Mouse (Mus musculus) adrenal gland (tissue): ENCODE measurements around the gene Bdh1.

Experiments used
- intact Hi-C: fragments of 180-260 bp; cut with DNase I; formaldehyde crosslinking; loops from one replicate; pipeline ENCODE4 v1.15.1; 2025

Gene Bdh1

DNA sequence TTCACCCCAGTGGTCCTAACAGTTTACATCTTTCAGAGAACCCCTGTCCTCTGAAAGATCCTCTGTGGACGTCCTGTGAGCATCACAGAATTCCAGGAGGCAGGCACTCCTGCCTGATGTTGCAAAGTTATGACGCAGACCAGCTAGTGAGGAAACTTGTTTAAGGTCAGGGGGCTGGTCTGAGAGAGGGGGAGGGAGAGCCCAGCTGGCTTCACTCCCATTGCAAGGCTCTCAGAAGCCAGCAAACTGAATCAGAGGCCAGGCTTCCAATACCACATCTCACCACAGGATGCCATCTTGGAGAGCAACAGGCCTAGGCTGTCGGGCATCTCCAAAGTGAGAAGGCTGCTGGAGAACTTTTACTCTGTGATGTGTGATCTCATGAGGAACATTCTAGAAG, 78.5 kb downstream of the Bdh1 start:
- intact Hi-C loops, result no loop called here

DNA sequence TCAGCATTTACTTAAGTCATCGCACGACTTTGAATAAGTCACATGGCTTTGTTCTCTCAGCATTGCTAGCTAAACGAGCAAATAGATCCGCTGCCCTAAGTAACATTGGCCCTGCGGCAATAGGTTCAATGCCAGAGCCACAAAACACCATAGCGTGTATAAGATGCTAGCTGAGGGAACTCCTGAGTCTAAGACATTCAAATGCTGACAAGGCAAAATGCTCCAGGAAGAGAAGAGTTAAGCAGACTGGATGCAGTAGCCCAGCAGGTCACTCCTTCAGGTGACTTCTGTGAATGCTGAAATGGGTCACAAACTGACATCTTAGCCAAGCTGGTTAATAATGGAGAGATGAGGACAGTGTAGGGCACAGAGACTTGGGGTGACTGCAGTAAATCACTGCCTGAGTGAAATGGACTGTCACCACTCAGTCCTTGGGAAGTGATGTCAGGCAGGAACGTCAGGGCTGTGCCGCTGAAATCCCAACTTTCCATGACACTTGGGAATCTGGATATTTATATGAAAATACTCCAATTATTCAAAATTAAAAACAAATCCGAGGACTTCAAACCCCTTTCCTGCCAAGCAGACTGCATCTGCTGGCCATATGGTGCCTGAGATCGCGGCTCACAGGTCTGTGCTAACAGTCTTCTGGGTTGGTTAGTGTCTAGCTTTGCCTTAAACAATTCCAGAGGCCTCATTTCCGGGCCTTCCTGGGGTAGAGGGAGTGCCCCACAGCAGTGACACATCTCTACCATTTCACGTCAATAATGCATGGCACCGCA, 79.1 kb downstream of the Bdh1 start:
- intact Hi-C loops, result no loop called here

DNA sequence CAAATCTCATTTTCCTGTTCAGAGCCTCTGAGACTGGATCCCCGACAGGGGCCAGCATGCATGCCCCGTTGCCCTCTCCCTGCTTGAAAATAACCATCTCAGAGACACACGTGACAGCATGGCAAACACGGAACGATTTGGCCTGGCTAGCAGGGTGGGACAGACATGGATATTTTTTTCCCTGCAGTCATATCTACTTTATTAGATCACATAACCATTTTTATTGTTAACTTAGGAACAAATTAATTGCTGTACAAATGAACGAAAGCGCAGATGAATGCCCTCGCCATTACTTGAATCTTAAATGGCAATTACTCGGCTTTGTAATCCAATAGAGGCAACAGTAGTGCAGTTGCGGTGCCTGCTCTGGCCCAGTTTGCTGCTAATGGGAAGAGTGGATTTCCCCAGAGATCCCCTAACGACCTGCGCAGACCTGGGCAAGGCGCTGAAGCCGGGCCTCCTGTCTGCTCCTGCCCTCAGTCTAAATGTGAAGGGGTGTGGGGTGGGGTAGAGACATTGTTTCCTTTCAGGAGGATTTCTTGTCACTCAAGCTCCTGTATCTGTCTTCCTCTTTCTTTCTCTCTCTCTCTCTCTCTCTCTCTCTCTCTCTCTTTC, 79.8 kb downstream of the Bdh1 start:
- intact Hi-C loops, result no loop called here

GRCm38 (mm10) chr16:31506665-31507456, 84.8 kb downstream of the Bdh1 start:
- intact Hi-C loops, result no loop called here

GRCm38 (mm10) chr16:31507457-31507755, 85.3 kb downstream of the Bdh1 start:
- intact Hi-C loops, result no loop called here

- intact Hi-C loops, result no loop called here
Measured at GRCm38 (mm10) chr16:31507794-31508526, 85.9 kb downstream of the Bdh1 start.
